Comparison of ENCODE assay signal across 27 mouse cellular contexts in the genomic region with DNA sequence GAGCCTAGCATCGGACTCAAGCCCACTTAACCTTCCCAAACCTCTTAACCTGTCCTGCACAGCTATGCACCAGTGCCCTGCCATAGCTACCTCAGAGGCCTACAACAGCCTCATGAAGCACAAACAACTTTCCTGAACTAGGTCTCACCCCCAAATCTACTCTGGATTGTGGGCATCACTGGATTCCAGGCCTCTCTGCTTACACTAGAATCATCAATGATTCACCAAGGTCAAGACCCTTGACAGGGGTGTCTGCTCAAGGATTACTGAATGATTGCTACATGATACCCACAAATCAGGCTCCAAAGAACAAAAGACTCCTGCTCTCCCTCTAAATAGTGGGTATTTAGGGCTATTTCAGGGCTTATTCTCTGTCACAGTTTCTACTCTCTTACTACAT.
DNase-seq lines count a peak whose midpoint lies in the region; ATAC-seq and TF ChIP-seq lines count a peak whose summit lies in the region.
"Had no signal": no experiment of that assay in that cellular context is flagged by ENCODE, and none has a peak within 500 bp of the region (broad histone marks: within the 10 kb centered on the region; RNA-seq: fewer than 3 reads in every experiment).

No protein-coding gene starts in this region.

- ATAC-seq in kidney, embryonic 14.5 days (ENCODE audit: low FRiP score, low TSS enrichment) = peak; percentile 20; the same call in 1 of the 2 replicates
- ATAC-seq: forebrain, embryonic 13.5 days; forebrain, embryonic 16.5 days; hindbrain, postnatal 0 days had no signal

- peaks cover 22% of the 10 kb centered on the region for H3K4me1 ChIP-seq in kidney, adult 2 months (ENCODE audit: control insufficient read depth, insufficient read depth, low read length)
- no peaks in the 10 kb centered on the region for H3K4me1 ChIP-seq in kidney, embryonic 14.5 days (ENCODE audit: control insufficient read depth, insufficient read depth, low read length)
- H3K4me1 ChIP-seq: embryonic facial prominence, embryonic 10.5 days; forebrain, embryonic 13.5 days had no signal

- no peak overlapping the region for H3K4me3 ChIP-seq in kidney, adult 2 months (ENCODE audit: insufficient read depth, low read depth, low read length)
- H3K4me3 ChIP-seq in kidney, embryonic 14.5 days (ENCODE audit: low read length) = no peak overlapping the region
- H3K4me3 ChIP-seq: embryonic facial prominence, embryonic 10.5 days; embryonic facial prominence, embryonic 13.5 days; erythroblast, embryonic 14.5 days; forebrain, embryonic 13.5 days; heart, adult 2 months; heart, embryonic 10.5 days; heart, embryonic 13.5 days had no signal

- peak; percentile 39 to 82 for DNase-seq in adrenal gland, adult (ENCODE audit: inconsistent age in 2 of 2, low spot score in 1 of 2)
- no peak for DNase-seq in adrenal gland, postnatal 10 days
- peak; percentile 65 for DNase-seq in kidney, adult 2 months
- DNase-seq in kidney, postnatal 14 days = no peak
- no peak for DNase-seq in kidney, postnatal 10 days
- no peak for DNase-seq in thymus, postnatal 0 days (ENCODE audit: low spot score)
- DNase-seq in thymus, postnatal 4 days = no peak
- DNase-seq: adrenal gland, adult 8-10 months; cerebellum, adult 11 months; cerebellum, adult 2 months; cerebellum, postnatal 36 days; embryo, embryonic 11 days; gastrocnemius, postnatal 10 days; gastrocnemius, postnatal 36 days; heart, adult 2 months; heart, postnatal 14 days; heart, postnatal 4 days had no signal

- TF ChIP-seq POLR2A in kidney, adult 2 months (IDR thresholded peaks at IDR 0.05; ENCODE audit: low read depth, low read length) = no peak

- 59% methylated on average over 1 of the region's 1 CpGs for WGBS in kidney, adult 2 months
- WGBS in kidney, embryonic 14.5 days = 42% methylated on average over 1 of the region's 1 CpGs

- no peak overlapping the region for H3K9ac ChIP-seq in kidney, embryonic 14.5 days (ENCODE audit: low read depth, low read length)
- H3K9ac ChIP-seq: embryonic facial prominence, embryonic 13.5 days; forebrain, embryonic 13.5 days; heart, embryonic 13.5 days; hindbrain, embryonic 14.5 days had no signal

- H3K4me2 ChIP-seq in kidney, embryonic 14.5 days (replicated peaks; ENCODE audit: low read depth, low read length) = no peak overlapping the region
- H3K4me2 ChIP-seq: embryonic facial prominence, embryonic 13.5 days; forebrain, embryonic 13.5 days; heart, embryonic 13.5 days; hindbrain, embryonic 14.5 days had no signal

- no peak for TF ChIP-seq CTCF in kidney, adult 2 months (conservative IDR thresholded peaks at IDR 0.05; ENCODE audit: insufficient read depth, insufficient read length, low read depth, low read length)

- H3K9me3 ChIP-seq in kidney, embryonic 14.5 days (ENCODE audit: control insufficient read depth, low read length) = no peaks in the 10 kb centered on the region
- H3K9me3 ChIP-seq: embryonic facial prominence, embryonic 10.5 days; embryonic facial prominence, embryonic 13.5 days; forebrain, embryonic 13.5 days; heart, embryonic 10.5 days; heart, embryonic 13.5 days had no signal

- no peak overlapping the region for H3K27ac ChIP-seq in kidney, adult 2 months (ENCODE audit: insufficient read depth, low read depth, low read length)
- no peak overlapping the region for H3K27ac ChIP-seq in kidney, embryonic 14.5 days (ENCODE audit: low read depth, low read length)
- H3K27ac ChIP-seq: embryonic facial prominence, embryonic 10.5 days; embryonic facial prominence, embryonic 13.5 days; forebrain, embryonic 13.5 days; heart, adult 2 months; heart, embryonic 10.5 days; heart, embryonic 13.5 days; hindbrain, embryonic 14.5 days; hindbrain, postnatal 0 days had no signal

- H3K27me3 ChIP-seq in kidney, adult 2 months (replicated peaks; ENCODE audit: control insufficient read depth, insufficient read depth, low read length) = no peaks in the 10 kb centered on the region
- H3K27me3 ChIP-seq in kidney, embryonic 14.5 days (ENCODE audit: control insufficient read depth, insufficient read depth, low read length) = no peaks in the 10 kb centered on the region
- H3K27me3 ChIP-seq: embryonic facial prominence, embryonic 13.5 days; forebrain, embryonic 13.5 days; heart, embryonic 13.5 days had no signal

- H3K36me3 ChIP-seq in kidney, adult 2 months (ENCODE audit: control insufficient read depth, insufficient read depth, low read length) = peaks cover 5% of the 10 kb centered on the region
- H3K36me3 ChIP-seq in kidney, embryonic 14.5 days (ENCODE audit: control insufficient read depth, insufficient read depth, low read length) = peaks cover 65% of the 10 kb centered on the region

Comparison
In these comparisons a context has a peak if more than half of its experiments do, and no peak if none do; other contexts are left out.
1. DNase-seq: peak in adrenal gland, adult (2 of 2) and kidney, adult 2 months (single experiment); none in adrenal gland, postnatal 10 days (single experiment), kidney, postnatal 14 days (single experiment), kidney, postnatal 10 days (single experiment), thymus, postnatal 0 days (single experiment) and thymus, postnatal 4 days (single experiment).